Mouse (Mus musculus) G1E (cell line): Measurements from ENCODE around the gene Ptgds.

Experiments used
- CTCF ChIP-seq: IDR thresholded peaks from 2 replicates; pipeline ENCODE4 v1.5.1; 2012; ENCODE audit warnings: low read depth, low read length, inconsistent platforms, mixed read lengths
- GATA1 ChIP-seq: IDR thresholded peaks from 2 replicates; pipeline ENCODE4 v1.6.1; 2012; ENCODE audit warnings: borderline replicate concordance, low read length, inconsistent platforms, mixed read lengths
- TAL1 ChIP-seq: conservative IDR thresholded peaks from 2 replicates; pipeline ENCODE4 v1.6.1; 2012; ENCODE audit warnings: low read depth, low read length, inconsistent platforms, mixed read lengths

- TF ChIP-seq CTCF (no peak), GATA1 (no peak), TAL1 (no peak)
Measured at GRCm38 (mm10) chr2:25505860-25506259, 36.0 kb upstream of the Ptgds start.
